Mouse (Mus musculus): ENCODE results near the gene Synm.

DNA sequence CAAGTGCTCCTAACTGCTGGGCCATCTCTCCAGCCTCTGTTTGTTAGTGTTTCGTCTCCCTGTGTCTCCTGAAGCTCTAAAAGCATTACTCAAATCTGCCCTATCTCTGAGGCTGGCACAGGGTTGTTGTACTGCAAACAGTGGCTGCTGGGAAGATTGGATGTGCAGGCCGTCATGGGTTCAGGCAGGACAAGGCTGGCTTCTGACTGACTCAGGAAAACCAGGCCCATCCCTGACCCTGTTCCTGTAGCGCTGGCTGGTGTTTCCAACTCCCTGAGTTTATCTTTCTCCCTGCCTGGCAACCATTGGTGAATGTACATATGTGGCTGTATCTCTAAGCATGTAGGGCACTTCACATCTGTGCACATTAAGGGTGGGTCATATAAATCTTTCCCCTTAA, 42.0 kb downstream of the Synm start:
- TF ChIP-seq CHD2 (IDR thresholded peaks at IDR 0.05; ENCODE audit: low read length) (no peak), NELFE (IDR thresholded peaks at IDR 0.05; ENCODE audit: low read depth, low read length) (no peak), CTCF (conservative IDR thresholded peaks at IDR 0.05 in 1 of 2, IDR thresholded peaks at IDR 0.05 in 1 of 2; ENCODE audit: low read depth in 2 of 2, low read length in 2 of 2) (no peak), MAX (IDR thresholded peaks at IDR 0.05; ENCODE audit: low read length) (no peak), MAFK (IDR thresholded peaks at IDR 0.05; ENCODE audit: insufficient replicate concordance, low read length) (no peak), EP300 (IDR thresholded peaks at IDR 0.05; ENCODE audit: low read length) (no peak), USF1 (IDR thresholded peaks at IDR 0.05; ENCODE audit: low read depth, low read length) (no peak), ZMIZ1 (IDR thresholded peaks at IDR 0.05; ENCODE audit: low read depth, low read length) (no peak), TCF12 (IDR thresholded peaks at IDR 0.05; ENCODE audit: low read depth, low read length) (no peak), GABPA (IDR thresholded peaks at IDR 0.05; ENCODE audit: insufficient replicate concordance, low read depth, low read length) (no peak)
